Mouse (Mus musculus) heart, adult 8-10 months (tissue): ENCODE results near the gene Tmem178b. TPM values are rescaled to one million over a fixed set of nuclear protein-coding genes. Genes with fewer than 3 reads are reported as not detected.

Source experiments
- DNase-seq: peaks from one replicate; pipeline ENCODE4 v3.0.0; 2022; ENCODE audit warnings: low spot score
- total RNA-seq, 4 experiments: library from RNA; stranded (reverse); gene quantifications; 2 replicates each; pipeline ENCODE4 v1.2.4; 2022

The Tmem178b gene
- total RNA-seq, 4 experiments from 2014 or later, result 0.69 to 1.6 (median 1.1) TPM

DNA sequence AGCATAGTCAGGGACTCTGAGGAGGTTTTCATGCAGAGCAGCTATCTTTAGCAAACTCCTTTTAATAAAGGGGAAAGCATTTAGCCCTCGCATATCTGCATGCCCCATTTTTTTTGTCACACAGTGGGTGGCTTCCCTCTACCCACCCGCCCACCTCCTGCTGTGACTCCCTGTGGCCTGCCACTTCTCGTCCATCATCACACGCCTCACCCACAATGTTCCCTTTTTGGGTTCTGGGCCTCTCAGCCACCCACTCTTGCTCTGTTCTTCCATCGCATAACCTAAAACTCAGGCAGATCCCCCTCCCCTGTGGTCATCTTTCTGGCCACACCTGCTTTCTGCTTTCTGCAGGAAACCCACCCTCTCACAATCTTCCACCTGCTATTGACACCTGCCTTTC lies 288.3 kb downstream of the Tmem178b start:
- DNase-seq, result no peak

DNA sequence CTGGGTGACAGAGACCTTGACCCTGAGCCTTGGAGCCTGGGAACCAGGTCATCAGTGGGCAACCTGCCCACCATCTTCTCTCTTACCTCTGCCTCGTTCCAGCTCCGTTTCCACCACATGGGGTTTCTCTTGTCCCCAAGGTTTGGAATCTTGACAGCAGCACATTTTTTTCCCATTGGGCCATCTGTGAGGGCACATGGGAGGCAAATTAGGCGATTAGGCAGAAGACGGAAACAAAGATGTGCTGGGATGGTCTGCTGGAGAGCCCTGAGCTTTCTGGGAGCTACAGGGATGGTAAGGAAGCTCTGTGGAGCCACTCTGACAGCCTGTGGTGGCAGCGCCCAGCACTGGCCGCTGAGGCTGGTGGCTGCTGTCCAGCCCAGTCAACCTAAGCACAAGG lies 300.5 kb downstream of the Tmem178b start:
- no peak for DNase-seq

GRCm38 (mm10) chr6:40177870-40178269 lies 304.8 kb downstream of the Tmem178b start:
- no peak for DNase-seq

- no peak for DNase-seq
Observed at GRCm38 (mm10) chr6:40180551-40180950, 307.5 kb downstream of the Tmem178b start.

- no peak for DNase-seq
Observed at GRCm38 (mm10) chr6:40200661-40201060, 327.6 kb downstream of the Tmem178b start.

DNA sequence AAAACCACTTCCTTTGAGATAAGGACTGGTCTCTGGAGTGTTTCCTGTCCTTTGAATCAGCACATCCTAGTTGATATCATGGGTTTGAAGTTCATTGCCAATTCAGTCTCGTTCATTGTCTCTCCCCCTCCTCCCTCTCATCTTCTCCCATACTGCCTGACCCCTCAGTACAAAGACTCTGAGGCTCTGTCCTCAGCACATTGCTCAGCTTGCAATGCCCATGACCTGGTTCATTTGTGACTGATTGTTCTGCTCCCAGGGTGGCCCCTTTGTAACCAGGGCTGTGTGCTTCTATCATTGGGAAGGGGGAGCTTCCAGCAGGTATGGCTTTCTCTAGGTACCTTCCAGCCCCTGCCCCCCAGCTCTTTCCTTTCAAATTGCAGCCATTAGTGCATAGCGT lies 329.5 kb downstream of the Tmem178b start:
- no peak for DNase-seq

- DNase-seq, result no peak
Observed at GRCm38 (mm10) chr6:40205380-40205779, 332.3 kb downstream of the Tmem178b start.

- no peak for DNase-seq
Observed at GRCm38 (mm10) chr6:40208014-40208413, 334.9 kb downstream of the Tmem178b start.

- DNase-seq, result no peak
Observed at GRCm38 (mm10) chr6:40209172-40209571, 336.1 kb downstream of the Tmem178b start.

DNA sequence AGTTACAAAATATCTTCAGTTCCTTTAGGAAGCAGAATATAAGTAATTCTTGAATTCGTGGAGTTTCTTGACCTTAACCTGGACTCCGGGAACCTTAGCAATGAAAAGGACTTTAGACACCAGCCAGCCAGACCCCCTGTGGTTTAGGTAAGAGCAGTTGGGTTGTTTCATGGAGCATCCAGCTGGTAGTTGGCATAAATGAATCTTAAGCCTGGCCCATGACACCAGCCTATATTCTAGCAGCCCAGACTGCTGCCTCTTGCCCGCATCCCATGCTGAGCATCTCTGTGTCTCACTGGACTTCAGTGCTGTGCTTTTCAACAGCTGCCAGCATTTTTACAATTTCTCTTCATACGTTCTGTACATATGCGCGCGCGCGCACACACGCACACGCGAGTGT lies 344.1 kb downstream of the Tmem178b start:
- no peak for DNase-seq

- no peak for DNase-seq
Observed at GRCm38 (mm10) chr6:40217651-40218050, 344.6 kb downstream of the Tmem178b start.

GRCm38 (mm10) chr6:40220634-40221120 lies 347.6 kb downstream of the Tmem178b start:
- DNase-seq, result no peak

DNA sequence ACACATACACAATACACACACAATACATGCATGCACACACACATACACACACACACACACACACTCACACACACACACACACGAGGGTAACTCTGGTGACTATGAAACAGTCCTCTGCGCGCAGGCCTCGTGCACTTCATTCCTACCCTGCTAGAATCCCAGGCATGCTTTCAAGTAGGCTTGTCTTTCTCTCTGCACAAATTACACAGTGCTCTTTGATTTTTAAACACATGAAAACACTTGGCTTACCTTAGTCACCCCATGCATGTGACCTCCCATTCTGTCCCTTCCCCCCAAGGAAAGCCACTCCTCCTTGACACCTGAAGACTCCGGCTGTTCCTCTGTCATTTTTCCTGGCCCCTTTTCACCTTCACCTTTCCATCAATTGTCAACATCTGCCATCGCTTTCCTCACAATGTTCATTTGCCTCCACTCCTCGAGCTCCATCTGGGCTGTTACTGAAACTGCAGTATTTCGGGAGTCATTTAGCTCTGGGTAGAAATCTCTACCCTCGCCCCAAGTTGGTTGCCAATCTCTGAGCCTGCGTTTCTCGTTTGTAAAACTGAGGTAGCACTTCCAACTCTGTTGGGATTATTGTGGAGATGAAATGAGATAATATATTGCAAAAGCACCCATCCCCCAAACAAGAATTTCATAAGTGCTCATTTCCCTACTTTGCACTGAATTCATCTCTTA lies 352.7 kb downstream of the Tmem178b start:
- DNase-seq, result no peak

- no peak for DNase-seq
Observed at GRCm38 (mm10) chr6:40228981-40229380, 355.9 kb downstream of the Tmem178b start.

DNA sequence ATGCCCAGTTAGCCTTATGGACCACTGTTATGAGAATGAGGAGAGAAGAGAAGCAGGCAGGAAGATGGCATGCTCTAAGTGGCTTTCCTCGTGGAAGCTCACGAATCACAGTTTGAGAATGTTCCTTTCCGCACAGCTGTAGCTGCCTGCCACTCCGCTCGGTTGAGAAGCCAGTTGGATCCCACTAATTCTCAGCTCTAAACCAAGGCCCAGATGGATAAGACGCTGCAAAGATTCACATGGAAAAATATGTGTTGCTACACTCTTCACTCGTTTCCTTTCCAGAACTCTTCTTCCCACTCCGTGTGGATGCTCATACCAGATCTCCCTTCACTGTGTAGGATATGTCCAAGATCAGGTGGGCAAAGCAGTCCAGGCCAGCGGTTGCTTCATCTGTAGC lies 356.9 kb downstream of the Tmem178b start:
- DNase-seq, result no peak

- no peak for DNase-seq
Observed at GRCm38 (mm10) chr6:40234066-40234465, 361.0 kb downstream of the Tmem178b start.

- peak; percentile 67 for DNase-seq
Observed at GRCm38 (mm10) chr6:40235793-40236470, 362.9 kb downstream of the Tmem178b start.

GRCm38 (mm10) chr6:40236841-40237765 lies 364.0 kb downstream of the Tmem178b start:
- DNase-seq, result peak; percentile 11

GRCm38 (mm10) chr6:40238857-40239256 lies 365.8 kb downstream of the Tmem178b start:
- DNase-seq, result no peak

DNA sequence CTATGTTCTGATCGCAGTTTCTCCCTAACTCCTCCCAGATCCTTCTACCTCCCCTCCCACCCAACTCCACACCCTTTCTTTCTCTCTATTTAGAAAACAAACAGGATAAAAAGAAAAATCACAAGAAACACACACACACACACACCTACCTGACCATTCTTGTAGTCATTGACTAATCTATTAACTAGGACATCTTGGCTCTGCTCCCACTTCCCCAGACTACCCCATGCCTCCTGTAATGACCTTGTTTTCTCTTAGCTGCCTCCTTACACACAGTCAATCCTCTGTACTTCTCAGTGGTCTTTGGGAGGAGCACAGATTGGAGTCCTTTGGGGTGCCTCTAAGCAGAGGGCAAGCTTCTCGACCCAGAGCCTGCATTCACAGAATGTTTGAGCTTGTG lies 367.6 kb downstream of the Tmem178b start:
- no peak for DNase-seq

DNA sequence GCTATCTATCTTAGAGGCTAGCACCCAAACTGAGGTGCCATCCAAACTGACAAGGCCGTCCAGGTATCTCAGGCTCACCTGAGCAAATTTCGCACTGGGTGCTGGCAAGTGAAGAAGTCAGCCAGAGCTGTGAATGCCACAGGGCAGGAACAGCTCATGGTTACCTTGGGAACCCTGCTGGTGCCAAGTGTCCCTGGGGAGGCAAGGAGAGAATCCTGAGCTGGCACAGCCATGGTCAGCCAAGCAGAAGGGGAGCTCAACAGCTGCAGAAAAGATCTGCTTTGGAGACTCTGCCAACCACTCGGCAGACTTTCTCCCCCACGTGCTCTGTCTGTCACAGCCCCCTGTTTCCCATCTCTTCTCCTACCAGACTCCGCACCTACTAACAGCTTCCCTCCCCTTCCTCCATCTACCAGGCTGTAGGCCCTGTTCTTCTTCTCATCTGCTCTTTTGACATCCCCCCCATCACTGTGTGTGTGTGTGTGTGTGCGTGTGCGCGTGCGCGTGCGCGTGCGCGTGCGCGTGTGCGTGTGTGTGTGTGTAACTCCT lies 374.4 kb downstream of the Tmem178b start:
- DNase-seq, result no peak

DNA sequence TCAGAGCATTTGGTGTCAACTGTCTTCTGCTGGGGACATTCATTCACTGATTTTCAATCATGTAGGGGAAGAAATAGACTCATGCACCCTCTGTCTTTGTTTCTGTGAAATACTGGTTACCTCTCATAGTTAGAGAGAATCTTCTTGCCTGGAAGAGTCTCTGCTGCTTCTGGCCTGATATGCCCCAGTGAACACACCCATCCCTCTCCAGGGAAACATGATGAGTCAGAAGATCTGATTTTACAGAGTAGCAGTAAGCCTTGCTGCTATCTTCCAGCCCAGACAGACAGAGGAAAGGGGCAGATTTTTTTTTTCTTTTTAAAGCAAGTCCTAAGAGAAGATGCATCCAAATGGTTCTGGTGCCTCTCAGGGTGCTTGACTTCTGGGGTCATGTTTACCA lies 376.9 kb downstream of the Tmem178b start:
- DNase-seq, result no peak
